ENCODE assay signal across 20 mouse cellular contexts in the genomic region with DNA sequence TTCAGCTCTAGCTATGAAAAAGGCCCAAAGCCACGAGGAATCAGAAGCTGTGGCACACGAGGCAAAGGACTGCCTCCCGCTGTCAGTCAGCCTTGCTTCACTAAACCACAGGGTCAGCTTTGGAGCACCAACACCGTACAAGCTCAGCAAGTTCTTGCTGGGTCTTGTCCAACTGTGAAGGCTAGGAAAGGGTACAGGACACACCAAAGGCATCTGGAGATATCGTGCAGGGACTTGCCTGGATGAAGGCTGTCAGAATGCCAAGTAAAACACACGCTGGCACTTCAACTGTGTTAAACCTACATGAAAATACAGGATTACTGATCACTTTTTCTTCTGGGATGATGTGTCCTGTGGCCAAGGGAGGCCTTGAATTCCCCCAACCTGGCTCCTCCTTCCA. TPM values are rescaled to one million over a fixed set of nuclear protein-coding genes. Genes with fewer than 3 reads are reported as not detected.
A peak's percentile ranks its signal among the peaks of the same experiment; 100 is the strongest.
DNase-seq lines count a peak whose midpoint lies in the region; ATAC-seq and TF ChIP-seq lines count a peak whose summit lies in the region.
"Had no signal": no experiment of that assay in that cellular context is flagged by ENCODE, and none has a peak within 500 bp of the region (broad histone marks: within the 10 kb centered on the region; RNA-seq: fewer than 3 reads in every experiment).

No protein-coding gene starts in this region.

- no peak for TF ChIP-seq POLR2A in cerebellum, adult 2 months (IDR thresholded peaks at IDR 0.05; ENCODE audit: borderline replicate concordance, insufficient read depth, low read length)

- ATAC-seq in forebrain, embryonic 12.5 days (ENCODE audit: low FRiP score): no peak
- ATAC-seq: CD4-positive, CD25-positive, alpha-beta regulatory T cell, adult 4 months; forebrain, postnatal 0 days had no signal

- no peak overlapping the region for H3K4me2 ChIP-seq in forebrain, embryonic 12.5 days
- H3K4me2 ChIP-seq: midbrain, embryonic 12.5 days had no signal

- no peaks in the 10 kb centered on the region for H3K27me3 ChIP-seq in cerebellum, adult 2 months (ENCODE audit: control insufficient read depth, insufficient read depth, low read length)
- no peaks in the 10 kb centered on the region for H3K27me3 ChIP-seq in forebrain, embryonic 12.5 days
- H3K27me3 ChIP-seq: midbrain, embryonic 12.5 days had no signal

- no peak for TF ChIP-seq CTCF in cerebellum, adult 2 months (IDR thresholded peaks at IDR 0.05; ENCODE audit: borderline replicate concordance, insufficient read depth, low read depth, low read length)

- H3K4me3 ChIP-seq in cerebellum, adult 2 months (replicated peaks; ENCODE audit: insufficient read depth, low read depth, low read length): no peak overlapping the region
- H3K4me3 ChIP-seq in forebrain, embryonic 12.5 days (replicated peaks): no peak overlapping the region
- H3K4me3 ChIP-seq: gastrocnemius, adult 2 months; hindbrain, embryonic 10.5 days; midbrain, embryonic 12.5 days had no signal

- H3K9me3 ChIP-seq in forebrain, embryonic 12.5 days: no peaks in the 10 kb centered on the region

- no peaks in the 10 kb centered on the region for H3K36me3 ChIP-seq in forebrain, embryonic 12.5 days (replicated peaks)
- H3K36me3 ChIP-seq: G1E; hindbrain, embryonic 10.5 days; midbrain, embryonic 12.5 days had no signal

- WGBS in cerebellum, adult 2 months: 54% methylated on average over 6 of the region's 6 CpGs
- 84% methylated on average over 6 of the region's 6 CpGs for WGBS in forebrain, embryonic 12.5 days

- no peak overlapping the region for H3K27ac ChIP-seq in cerebellum, adult 2 months (ENCODE audit: insufficient read depth, low read length)
- no peak overlapping the region for H3K27ac ChIP-seq in forebrain, embryonic 12.5 days
- H3K27ac ChIP-seq: gastrocnemius, adult 2 months; hindbrain, embryonic 10.5 days; midbrain, embryonic 12.5 days had no signal

- peak; percentile 49 for DNase-seq in kidney, adult 18-20 months
- no peak for DNase-seq in kidney, postnatal 4 days
- DNase-seq in 3134 (ENCODE audit: extremely low read depth, insufficient read length, low spot score): peak; percentile 14
- DNase-seq in NIH3T3 (ENCODE audit: low read depth): peak; percentile 43
- DNase-seq in kidney, postnatal 10 days: peak; percentile 57
- no peak for DNase-seq in spleen, postnatal 36 days (ENCODE audit: low spot score in 2 of 2)
- no peak for DNase-seq in cerebellum, adult 2 months
- DNase-seq: adrenal gland, adult 2 months; cerebellum, adult 11 months; cerebellum, postnatal 36 days; forebrain, postnatal 0 days; gastrocnemius, adult 2 months; layer of hippocampus, postnatal 36 days; right cerebral cortex, postnatal 25 days; thymus, adult 18-20 months had no signal

- H3K4me1 ChIP-seq in cerebellum, adult 2 months (ENCODE audit: control insufficient read depth, insufficient read depth, low read length): no peaks in the 10 kb centered on the region
- H3K4me1 ChIP-seq in forebrain, embryonic 12.5 days: no peaks in the 10 kb centered on the region
- H3K4me1 ChIP-seq: hindbrain, embryonic 10.5 days; midbrain, embryonic 12.5 days had no signal

- H3K9ac ChIP-seq in forebrain, embryonic 12.5 days: no peak overlapping the region
- H3K9ac ChIP-seq: forebrain, postnatal 0 days; midbrain, embryonic 12.5 days had no signal

RNA-seq across cellular contexts. Expression of a gene that starts 20.4 kb away (rescaled TPM):
- polyA plus RNA-seq in cerebellum, adult 2 months (2012; rRNA removed): 70.4 and 71.6 TPM in 2 replicates
- polyA plus RNA-seq in forebrain, embryonic 12.5 days (2016; fragmentation: Nextera tagmentation; extraction: Ambion mirVana): 113 and 117 TPM in 2 replicates

Comparison
In these comparisons a context has a peak if more than half of its experiments do, and no peak if none do; other contexts are left out.
1. DNase-seq: peak in kidney, adult 18-20 months (single experiment), 3134 (single experiment), NIH3T3 (single experiment) and kidney, postnatal 10 days (single experiment); none in kidney, postnatal 4 days (0 of 2), spleen, postnatal 36 days (0 of 2) and cerebellum, adult 2 months (0 of 2).